Mouse (Mus musculus) intestine, embryonic 14.5 days (tissue): ENCODE data around the gene Gm5148. TPM values are rescaled to one million over a fixed set of nuclear protein-coding genes. Genes with fewer than 3 reads are reported as not detected.
A peak's percentile ranks its signal among the peaks of the same experiment; 100 is the strongest.

Source experiments
- ATAC-seq: fragments of 200-750 bp; cut with Nextera tagmentation; replicated peaks from 2 replicates; pipeline ENCODE4 v1.8.0; 2017; ENCODE audit warnings: low read depth, moderate number of reproducible peaks, moderate TSS enrichment, moderate library complexity; ENCODE audit not compliant: low FRiP score, low TSS enrichment
- DNase-seq: peaks from one replicate; pipeline ENCODE4 v3.0.0-alpha.2; 2018; ENCODE audit warnings: low spot score
- H3K27ac ChIP-seq: fragments of 300-500 bp; sonication (generic); 2 replicates; pipeline ENCODE4 v1.5.1; 2014; ENCODE audit warnings: low read depth, mild to moderate bottlenecking, control low read depth
- H3K27me3 ChIP-seq: fragments of 300-500 bp; sonication (generic); replicated peaks from 2 replicates; pipeline ENCODE4 v1.6.1; 2014; ENCODE audit warnings: low read length, control low read depth; ENCODE audit not compliant: control insufficient read depth, insufficient read depth
- H3K36me3 ChIP-seq: fragments of 300-500 bp; sonication (generic); 2 replicates; pipeline ENCODE4 v1.6.1; 2014; ENCODE audit warnings: low read length, control low read depth; ENCODE audit not compliant: control insufficient read depth, insufficient read depth
- H3K4me1 ChIP-seq: fragments of 300-500 bp; sonication (generic); replicated peaks from 2 replicates; pipeline ENCODE4 v1.6.1; 2014; ENCODE audit warnings: low read length, control low read depth, mixed read lengths; ENCODE audit not compliant: control insufficient read depth, insufficient read depth
- H3K4me2 ChIP-seq: fragments of 300-500 bp; sonication (generic); 2 replicates; pipeline ENCODE4 v1.6.1; 2014; ENCODE audit warnings: low read length
- H3K4me3 ChIP-seq: fragments of 300-500 bp; sonication (generic); 2 replicates; pipeline ENCODE4 v1.5.1; 2014; ENCODE audit warnings: low read depth, low read length, control low read depth, mixed read lengths
- H3K9ac ChIP-seq: fragments of 300-500 bp; sonication (generic); 2 replicates; pipeline ENCODE4 v1.6.1; 2014; ENCODE audit warnings: mild to moderate bottlenecking, low read length
- H3K9me3 ChIP-seq: fragments of 300-500 bp; sonication (generic); 2 replicates; pipeline ENCODE4 v1.6.1; 2016; ENCODE audit warnings: low read length, control low read depth; ENCODE audit not compliant: control insufficient read depth
- WGBS: fragments of 180-500 bp; shearing (Covaris S2); extraction: QIAGEN DNeasy Blood & Tissue Kit; methylation state at CpG from one replicate; pipeline ENCODE4 v1.1.7; 2014; 5-methylcytosine and 5-hydroxymethylcytosine counted together
- polyA plus RNA-seq: library from polyadenylated mRNA; unstranded; fragments of >200 nt; fragmentation: Nextera tagmentation; extraction: Ambion mirVana; gene quantifications from 2 replicates; pipeline ENCODE4 v1.2.1, GENCODE M21; 2014

Gene Gm5148
- polyA plus RNA-seq, 1 experiment from 2014 or later, result 5.2 TPM

DNA sequence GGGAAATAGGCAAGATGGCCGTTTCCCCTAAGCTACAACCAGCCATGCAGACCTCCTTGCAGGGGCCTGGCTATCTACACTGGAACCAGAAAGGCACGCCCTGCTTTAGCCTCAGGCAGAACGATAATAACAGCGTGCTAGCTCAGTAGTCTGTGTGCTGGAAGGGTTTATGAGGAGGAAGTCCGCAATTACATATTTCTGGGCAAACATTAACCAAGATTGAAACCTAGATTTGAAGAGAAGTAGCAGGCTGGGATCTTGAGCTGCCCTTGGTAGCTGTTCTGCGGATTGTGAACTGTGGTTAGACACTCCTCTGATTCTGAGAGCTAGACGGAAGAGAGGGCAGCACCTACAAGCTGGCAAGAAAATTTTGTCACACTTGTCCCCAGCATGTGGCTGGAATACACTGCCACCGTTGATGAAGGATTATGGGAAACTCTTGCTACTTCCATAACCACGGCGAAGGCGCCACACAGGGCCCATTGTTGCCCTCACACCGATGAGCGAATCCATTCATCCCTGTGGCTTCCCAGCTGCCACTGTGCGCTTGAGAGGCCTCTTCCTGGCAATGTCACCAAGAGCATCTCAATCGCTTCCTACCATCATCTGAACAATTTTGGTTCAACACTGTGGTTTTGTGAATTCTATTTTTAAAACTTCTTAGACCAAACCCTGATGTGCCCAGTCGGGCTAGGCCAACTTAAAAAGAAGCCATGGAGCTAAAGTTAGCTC is 23.9 kb upstream of the Gm5148 start:
- Histone ChIP-seq H3K36me3 (no peaks in the 10 kb centered on the region), H3K4me3 (no peak overlapping the region), H3K4me1 (no peaks in the 10 kb centered on the region; the same call in 1 of the 2 replicates), H3K4me2 (no peak overlapping the region), H3K27me3 (no peaks in the 10 kb centered on the region), H3K27ac (peak overlapping the region; percentile 72), H3K9me3 (no peaks in the 10 kb centered on the region), H3K9ac (no peak overlapping the region)
- ATAC-seq, result peak; percentile 88
- WGBS, result 69% methylated on average over 16 of the region's 16 CpGs
- no peak for DNase-seq

DNA sequence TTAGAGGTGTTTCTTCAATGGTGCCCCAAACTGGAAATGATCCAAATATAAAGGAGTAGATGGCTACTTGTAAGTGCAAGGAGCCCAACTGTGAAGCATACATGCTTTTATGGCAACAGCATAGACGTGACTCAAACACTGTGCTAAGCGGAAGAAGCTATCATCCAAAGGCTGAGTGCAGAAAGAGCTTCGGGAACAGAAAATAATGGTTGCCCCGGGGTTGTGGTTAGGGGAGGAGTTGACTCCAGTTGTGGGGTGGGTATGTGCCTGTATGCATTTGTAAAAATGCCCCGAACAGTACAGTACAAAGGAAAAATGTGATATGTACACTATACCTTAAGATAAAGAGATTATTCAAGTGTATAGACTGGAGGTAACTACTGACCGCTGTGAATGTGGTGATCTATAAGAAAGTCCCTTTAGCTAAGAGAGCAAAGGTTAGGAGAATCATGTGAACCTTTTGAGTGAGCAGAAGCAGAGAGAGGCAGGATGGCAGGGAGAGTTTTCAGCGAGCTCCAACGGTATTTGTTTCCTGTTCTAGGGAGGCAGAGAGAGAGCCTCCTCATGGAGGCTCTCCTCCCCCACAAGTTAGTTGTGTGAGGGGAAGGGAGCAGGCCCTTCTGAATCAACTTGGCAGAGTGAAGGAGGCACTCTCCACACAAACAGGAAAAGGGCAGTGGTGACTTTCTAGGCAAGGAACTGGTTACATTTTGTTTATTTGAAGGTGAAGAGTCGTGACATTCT is 23.1 kb upstream of the Gm5148 start:
- no peaks in the 10 kb centered on the region for H3K36me3 ChIP-seq
- H3K9ac ChIP-seq, result no peak overlapping the region
- no peaks in the 10 kb centered on the region; the same call in 1 of the 2 replicates for H3K4me1 ChIP-seq
- peak overlapping the region; percentile 72 for H3K27ac ChIP-seq
- no peaks in the 10 kb centered on the region for H3K27me3 ChIP-seq
- 70% methylated on average over 9 of the region's 9 CpGs for whole genome bisulfite sequencing
- no peaks in the 10 kb centered on the region for H3K9me3 ChIP-seq
- no peak overlapping the region for H3K4me3 ChIP-seq
- H3K4me2 ChIP-seq, result no peak overlapping the region
- DNase-seq (no peak), ATAC-seq (no peak)

DNA sequence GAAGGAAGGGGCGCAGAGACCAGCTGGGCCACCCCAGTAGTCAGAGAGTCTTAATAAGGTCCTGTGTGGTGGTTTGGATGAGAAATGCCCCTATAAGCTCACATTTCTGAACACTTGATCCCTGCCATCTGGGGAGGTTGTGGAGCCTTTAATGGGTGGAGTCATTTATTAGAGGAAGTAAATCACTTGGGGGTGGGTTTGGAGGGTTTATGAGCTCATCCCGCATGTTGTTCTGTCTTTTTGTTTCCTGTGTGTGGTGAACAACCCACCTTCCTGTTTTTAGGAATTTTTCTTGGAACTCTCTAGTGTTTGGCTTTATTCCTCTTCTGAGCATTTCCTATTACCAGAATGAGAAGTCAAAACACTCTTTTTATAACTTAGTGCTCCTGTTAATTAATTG is 19.8 kb upstream of the Gm5148 start:
- Histone ChIP-seq H3K4me3 (no peak overlapping the region), H3K9me3 (no peaks in the 10 kb centered on the region), H3K9ac (no peak overlapping the region), H3K27ac (no peak overlapping the region), H3K36me3 (no peaks in the 10 kb centered on the region), H3K4me2 (no peak overlapping the region), H3K27me3 (no peaks in the 10 kb centered on the region), H3K4me1 (peaks cover 2% of the 10 kb centered on the region; the same call in 1 of the 2 replicates)
- 69% methylated on average over 2 of the region's 2 CpGs for WGBS
- DNase-seq (no peak), ATAC-seq (no peak)

DNA sequence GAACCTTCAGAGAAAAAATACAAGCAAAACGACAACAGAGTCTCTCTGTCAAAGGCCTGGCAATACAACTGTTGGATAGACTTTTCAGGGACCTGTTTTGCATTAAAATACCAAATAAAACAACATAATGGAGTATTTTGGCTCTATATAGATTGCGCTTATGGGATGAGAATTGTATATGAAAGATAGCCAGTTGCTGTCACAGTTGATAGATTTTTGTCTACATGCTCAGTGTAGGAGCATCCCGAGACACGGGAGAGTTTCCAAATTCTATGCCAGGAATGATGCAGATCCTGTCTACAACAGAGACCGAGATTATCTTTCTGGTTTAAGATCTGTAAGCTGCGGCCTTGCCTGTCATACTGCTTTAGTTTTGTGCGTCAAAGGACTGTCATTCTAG is 15.7 kb upstream of the Gm5148 start:
- Histone ChIP-seq H3K9me3 (no peaks in the 10 kb centered on the region), H3K9ac (no peak overlapping the region), H3K27ac (no peak overlapping the region), H3K4me1 (peaks cover 6% of the 10 kb centered on the region; the same call in 1 of the 2 replicates), H3K36me3 (no peaks in the 10 kb centered on the region), H3K4me3 (no peak overlapping the region), H3K4me2 (no peak overlapping the region), H3K27me3 (no peaks in the 10 kb centered on the region)
- ATAC-seq (no peak), DNase-seq (no peak)
- 71% methylated on average over 7 of the region's 7 CpGs for WGBS

DNA sequence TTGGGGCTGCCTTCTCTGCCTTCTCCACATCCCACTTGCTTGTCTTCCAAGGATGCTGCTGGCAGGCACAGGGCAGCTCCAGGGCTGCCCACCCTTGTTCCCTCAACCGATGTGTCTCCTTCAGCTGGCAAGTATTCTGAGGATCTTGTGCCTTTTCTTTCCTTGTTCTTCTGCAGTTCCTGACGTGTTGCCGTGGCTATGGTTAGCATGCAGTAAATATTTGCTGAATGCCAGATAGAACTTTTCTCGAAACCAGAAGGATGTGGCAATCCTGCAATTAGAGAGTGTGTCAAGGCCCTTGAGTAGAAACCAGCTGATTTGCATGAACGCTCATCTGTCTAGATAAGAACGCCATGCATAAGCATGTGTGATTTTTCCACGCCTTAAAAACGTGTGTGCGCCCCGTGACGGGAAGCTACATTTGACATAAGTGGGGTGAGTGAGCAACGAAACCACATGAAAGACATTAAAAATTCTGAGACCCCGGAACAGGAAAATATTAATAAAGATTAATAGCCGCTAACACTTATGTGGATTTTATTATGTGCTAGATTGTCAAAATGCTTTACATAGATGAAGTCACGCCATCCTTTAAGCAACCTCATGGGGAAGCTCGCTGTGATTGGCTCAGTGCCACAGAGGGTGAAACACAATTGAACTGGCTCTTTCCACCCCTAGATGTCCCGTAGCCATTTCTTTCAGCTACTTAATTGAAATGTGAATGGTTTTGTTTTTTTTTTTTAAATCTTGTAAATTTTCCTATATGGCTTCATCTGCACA is 14.1 kb upstream of the Gm5148 start:
- no peak overlapping the region for H3K4me2 ChIP-seq
- no peaks in the 10 kb centered on the region for H3K36me3 ChIP-seq
- no peaks in the 10 kb centered on the region for H3K9me3 ChIP-seq
- H3K4me3 ChIP-seq, result no peak overlapping the region
- peaks cover 10% of the 10 kb centered on the region; the same call in 1 of the 2 replicates for H3K4me1 ChIP-seq
- H3K27ac ChIP-seq, result no peak overlapping the region
- H3K9ac ChIP-seq, result no peak overlapping the region
- no peaks in the 10 kb centered on the region for H3K27me3 ChIP-seq
- ATAC-seq, result no peak
- no peak for DNase-seq
- 83% methylated on average over 17 of the region's 17 CpGs for WGBS

DNA sequence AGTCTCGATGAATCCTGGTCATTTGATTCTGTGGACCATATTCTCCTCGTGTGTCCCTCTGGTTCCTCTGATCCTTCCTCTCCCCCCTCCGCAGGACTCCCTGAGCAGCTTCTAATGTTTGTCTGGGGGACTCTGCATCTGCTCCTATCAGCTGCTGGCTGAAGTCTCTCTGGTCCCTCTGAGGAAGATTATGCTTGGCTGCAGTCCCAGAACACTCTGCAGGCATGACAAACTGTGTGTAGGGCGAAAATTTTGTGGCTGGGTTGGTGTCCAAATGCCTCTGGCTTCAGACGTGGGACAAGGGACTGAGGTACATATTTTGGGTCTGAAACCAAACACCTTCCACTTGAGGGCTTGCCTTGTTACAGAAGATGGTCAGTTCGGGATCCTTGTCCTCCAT is 13.1 kb upstream of the Gm5148 start:
- DNase-seq, result peak; percentile 62
- no peaks in the 10 kb centered on the region for H3K9me3 ChIP-seq
- no peak overlapping the region for H3K9ac ChIP-seq
- no peaks in the 10 kb centered on the region for H3K36me3 ChIP-seq
- no peaks in the 10 kb centered on the region for H3K27me3 ChIP-seq
- no peak for ATAC-seq
- 40% methylated on average over 6 of the region's 6 CpGs for WGBS
- peaks cover 10% of the 10 kb centered on the region; the same call in 1 of the 2 replicates for H3K4me1 ChIP-seq
- H3K27ac ChIP-seq, result peak overlapping the region; percentile 59
- no peak overlapping the region for H3K4me2 ChIP-seq
- H3K4me3 ChIP-seq, result no peak overlapping the region

- Histone ChIP-seq H3K9me3 (no peaks in the 10 kb centered on the region), H3K27me3 (no peaks in the 10 kb centered on the region), H3K36me3 (no peaks in the 10 kb centered on the region), H3K4me3 (no peak overlapping the region), H3K4me1 (peaks cover 9% of the 10 kb centered on the region; the same call in 1 of the 2 replicates), H3K4me2 (no peak overlapping the region), H3K9ac (no peak overlapping the region), H3K27ac (no peak overlapping the region)
- ATAC-seq, result no peak
- WGBS, result 38% methylated on average over 6 of the region's 6 CpGs
- DNase-seq, result no peak
Observed at GRCm38 (mm10) chr3:37735166-37735565, 10.9 kb upstream of the Gm5148 start.

DNA sequence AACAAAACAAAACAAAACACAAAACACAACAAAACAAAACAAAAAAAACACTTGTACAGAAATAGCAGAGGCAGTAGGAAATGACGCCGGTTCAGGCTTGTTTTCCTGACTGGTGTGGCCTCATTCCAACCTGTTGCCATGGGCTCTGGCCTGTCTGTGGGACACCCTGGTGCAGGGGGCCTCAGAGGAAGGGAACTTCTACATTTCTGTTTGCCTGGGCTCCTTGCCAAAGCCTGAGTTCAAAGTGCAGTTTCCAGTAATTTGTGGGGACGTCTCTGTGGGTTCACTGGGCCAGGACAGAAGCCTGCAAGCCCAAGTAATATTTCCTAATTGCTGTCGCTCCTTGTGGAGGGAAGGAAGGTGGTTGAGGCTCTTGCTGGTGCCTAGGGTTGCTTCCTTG is 4.9 kb upstream of the Gm5148 start:
- H3K36me3 ChIP-seq, result no peaks in the 10 kb centered on the region
- peaks cover 34% of the 10 kb centered on the region for H3K4me1 ChIP-seq
- DNase-seq (peak; percentile 75), ATAC-seq (peak; percentile 70; the same call in 1 of the 2 replicates)
- H3K9me3 ChIP-seq, result no peaks in the 10 kb centered on the region
- H3K27ac ChIP-seq, result peak overlapping the region; percentile 40
- no peak overlapping the region for H3K9ac ChIP-seq
- H3K27me3 ChIP-seq, result no peaks in the 10 kb centered on the region
- WGBS, result 22% methylated on average over 4 of the region's 4 CpGs
- H3K4me2 ChIP-seq, result no peak overlapping the region
- no peak overlapping the region for H3K4me3 ChIP-seq
